Mouse (Mus musculus) embryonic stem cell, embryonic (primary cell): ENCODE results near the gene Trappc3.

ENCODE experiments used
- CTCF ChIA-PET, 4 experiments: fragments of 300-600 bp in 2 of 4; fragments of 350-600 bp in 2 of 4; sonication (Branson Sonifier 250); formaldehyde crosslinking; loops; one replicate each; lab custom pipeline; 2022; ENCODE audit warnings: inconsistent platforms in 2 of 4; lab: Charles Lee
- POLR2A ChIA-PET, 4 experiments: fragments of 300-600 bp in 2 of 4; fragments of 350-600 bp in 2 of 4; sonication (Branson Sonifier 250); formaldehyde crosslinking; loops; one replicate each; lab custom pipeline; 2022; ENCODE audit warnings: antibody characterized with exemption in 4 of 4, inconsistent platforms in 1 of 4; lab: Charles Lee

Gene Trappc3

GRCm38 (mm10) chr4:126325281-126325861 is 63.2 kb downstream of the Trappc3 start, which contains the start of gene Tekt2:
Gene Tekt2 (minus strand): TSS chr4:126325688.
- ChIA-PET CTCF (interaction anchor here in 3 of 4 experiments (0.5 to 2.3 kb wide), 6 partner anchors 11 to 232 kb away, joined by 3 to 9 read pairs (median 5); partner anchors contain the start of gene Clspn (in 1 of the 3)), POLR2A (interaction anchor here in 2 of 4 experiments (0.5 to 2.8 kb wide), 8 partner anchors 9 to 140 kb away, joined by 3 to 16 read pairs (median 4); no protein-coding TSS in a partner anchor)
